Mouse (Mus musculus): ENCODE results near the gene Ggt6.

The Ggt6 gene

DNA sequence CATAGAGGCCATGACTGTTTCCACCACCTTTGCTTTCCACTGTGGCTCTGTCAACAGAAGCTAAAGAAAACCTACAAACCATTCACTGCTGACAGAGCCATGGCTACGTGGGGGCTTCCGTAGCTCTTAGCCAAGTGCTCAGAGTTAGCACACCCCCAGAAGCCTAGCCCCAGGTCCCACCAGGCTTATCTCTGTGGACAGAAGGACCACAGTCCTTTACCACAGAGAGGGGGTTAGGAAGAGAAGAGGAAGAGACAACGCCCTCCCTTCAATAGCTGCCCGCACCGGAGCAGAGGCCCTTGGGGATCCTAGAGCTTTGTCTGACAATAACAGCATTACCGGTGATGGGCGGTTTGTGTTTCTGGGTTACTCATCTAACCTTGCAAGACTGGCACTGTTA is 40.1 kb downstream of the Ggt6 start:
- DNase-seq (ENCODE audit: low spot score in 2 of 2) = no peak

DNA sequence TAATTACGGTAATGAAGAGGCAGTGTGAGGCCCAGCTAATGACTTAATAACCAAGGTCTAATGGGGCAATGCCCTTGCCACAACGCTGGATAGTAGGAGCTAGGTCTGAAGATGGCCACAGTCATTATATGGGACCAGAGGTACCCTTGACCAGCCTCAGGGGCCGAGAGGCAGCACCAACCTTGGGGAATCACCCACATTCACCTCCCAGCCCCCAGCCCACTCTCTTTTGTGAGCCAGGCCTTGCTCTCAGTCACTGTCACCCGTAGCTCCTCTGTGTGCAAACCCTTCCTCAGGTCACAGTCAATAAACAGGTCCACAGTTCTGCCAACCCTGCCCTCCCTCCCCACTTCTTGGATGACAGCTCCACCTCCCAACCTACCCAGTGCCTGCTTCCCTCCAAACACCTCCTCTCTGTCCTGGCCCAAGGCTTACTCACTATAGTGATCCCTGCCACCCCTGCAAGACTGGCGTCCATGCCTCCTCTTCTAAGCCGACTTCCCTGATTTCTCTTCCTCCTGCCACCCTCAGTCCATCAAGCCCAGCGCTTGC is 40.8 kb downstream of the Ggt6 start:
- DNase-seq (ENCODE audit: low spot score in 2 of 2) = no peak

DNA sequence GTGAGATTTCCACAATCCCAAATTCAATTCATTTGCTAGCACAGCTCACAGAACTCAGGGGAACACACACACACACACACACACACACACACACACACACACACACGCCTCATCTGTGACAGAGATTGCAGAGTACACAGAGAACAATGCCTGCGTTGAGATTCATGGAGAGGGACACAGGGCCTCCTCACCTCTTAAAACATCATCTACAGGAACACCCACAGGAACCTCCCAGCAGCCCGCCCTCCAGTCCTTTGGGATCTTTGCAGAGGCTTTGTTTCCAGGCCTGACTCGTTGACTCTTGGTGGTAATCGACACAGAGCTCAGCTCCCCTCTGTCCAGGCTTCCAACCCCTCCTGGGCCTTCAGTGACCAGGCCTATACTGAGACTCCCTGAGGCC is 41.9 kb downstream of the Ggt6 start:
- no peak for DNase-seq (ENCODE audit: low spot score in 2 of 2)

DNA sequence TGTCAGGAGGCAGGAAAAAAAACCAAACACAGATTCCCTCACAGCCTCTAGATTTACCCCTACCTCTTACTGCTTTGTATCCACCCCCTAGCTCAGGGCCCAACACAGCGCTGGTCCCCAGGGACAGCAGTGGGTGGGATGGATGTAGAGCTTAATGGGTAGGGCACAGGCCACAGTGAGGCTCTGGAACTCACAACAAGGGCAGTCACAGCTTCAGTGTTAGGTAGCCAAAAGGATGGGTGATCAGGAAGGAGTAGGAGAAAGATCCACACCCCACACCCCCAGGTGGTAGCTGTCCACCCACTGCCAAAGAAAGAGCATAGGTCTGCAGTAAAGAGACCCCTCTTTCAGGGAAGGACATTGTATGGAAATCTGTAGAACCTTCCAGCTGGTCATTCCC is 42.3 kb downstream of the Ggt6 start:
- DNase-seq (ENCODE audit: low spot score in 2 of 2) = no peak

DNA sequence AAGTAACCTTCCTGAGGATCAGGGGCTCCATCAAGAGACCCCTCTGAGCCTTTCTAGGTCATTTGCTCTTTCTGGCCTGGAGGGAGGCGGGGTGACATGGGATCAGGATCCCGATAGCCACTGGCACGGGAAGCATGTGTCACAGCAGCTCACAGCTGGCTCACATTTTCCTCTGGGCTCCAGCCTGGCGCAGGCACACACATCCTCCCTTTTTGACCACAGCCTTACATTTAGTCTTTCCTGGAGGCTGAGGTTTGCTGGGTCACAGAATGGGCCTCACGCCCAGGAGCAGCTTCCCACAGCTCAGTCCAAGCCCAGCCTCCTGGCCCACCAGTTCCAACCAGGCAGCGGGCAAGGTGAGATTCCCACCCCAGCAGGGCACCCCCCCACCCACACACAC is 42.9 kb downstream of the Ggt6 start:
- DNase-seq (ENCODE audit: low spot score in 2 of 2) = no peak

DNA sequence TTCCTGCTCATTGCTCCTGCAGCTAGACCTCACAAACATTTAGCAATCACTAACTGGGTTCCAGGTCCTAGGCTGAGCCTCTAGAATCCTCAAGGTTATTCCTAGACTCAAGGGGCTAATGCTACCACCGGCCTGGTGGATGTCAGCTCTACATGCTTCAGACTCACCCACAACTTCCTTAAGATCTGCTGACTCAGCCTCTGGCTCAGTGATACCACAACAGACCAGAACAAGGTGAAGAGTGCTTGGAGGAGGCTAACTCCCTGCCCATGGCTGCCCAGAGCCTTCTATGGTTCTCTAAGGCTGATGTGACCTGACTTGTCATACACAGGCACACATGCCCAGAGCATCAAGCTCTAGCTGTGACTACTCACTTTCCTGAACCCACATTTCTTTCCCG is 44.2 kb downstream of the Ggt6 start:
- DNase-seq (ENCODE audit: low spot score in 2 of 2) = no peak

DNA sequence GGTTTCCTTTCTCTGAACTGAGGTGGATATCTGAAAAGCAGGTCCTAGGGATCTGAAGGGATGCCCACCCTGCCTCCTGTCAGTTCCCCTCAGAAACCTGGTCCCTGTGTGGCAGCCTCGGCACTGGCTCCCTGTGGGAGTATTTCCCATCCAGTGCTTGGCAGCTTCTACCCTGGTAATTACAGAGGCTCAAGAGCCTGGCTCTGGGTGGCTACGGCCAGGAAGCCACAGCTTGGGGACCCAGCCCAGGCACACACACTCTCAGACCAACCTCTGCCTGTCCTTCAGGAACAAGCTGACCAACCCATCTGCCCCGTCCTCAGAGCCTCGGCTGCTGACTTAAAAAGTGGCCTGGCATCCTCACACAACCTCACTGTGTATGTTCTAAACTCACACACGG is 46.0 kb downstream of the Ggt6 start:
- DNase-seq (ENCODE audit: low spot score in 2 of 2) = no peak

DNA sequence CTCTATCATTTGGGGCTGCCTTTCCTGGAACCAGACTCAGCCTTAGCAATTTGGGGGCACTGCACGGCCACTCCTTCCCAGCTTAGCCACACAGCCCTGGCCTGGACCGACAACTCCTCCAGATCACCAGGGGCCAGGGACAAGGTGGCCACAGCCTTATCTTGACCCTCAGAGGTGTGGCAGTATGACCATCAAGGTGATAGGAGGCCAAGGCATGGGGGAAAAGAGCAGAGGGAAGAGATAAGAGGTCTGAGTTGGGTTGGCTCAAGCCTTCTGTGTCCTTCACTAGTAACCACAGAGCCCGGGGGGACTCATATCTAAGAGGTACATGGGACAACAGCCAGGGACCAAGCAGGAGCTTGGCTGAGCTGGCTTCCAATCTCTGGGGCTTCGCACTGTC is 46.6 kb downstream of the Ggt6 start:
- no peak for DNase-seq (ENCODE audit: low spot score in 2 of 2)

DNA sequence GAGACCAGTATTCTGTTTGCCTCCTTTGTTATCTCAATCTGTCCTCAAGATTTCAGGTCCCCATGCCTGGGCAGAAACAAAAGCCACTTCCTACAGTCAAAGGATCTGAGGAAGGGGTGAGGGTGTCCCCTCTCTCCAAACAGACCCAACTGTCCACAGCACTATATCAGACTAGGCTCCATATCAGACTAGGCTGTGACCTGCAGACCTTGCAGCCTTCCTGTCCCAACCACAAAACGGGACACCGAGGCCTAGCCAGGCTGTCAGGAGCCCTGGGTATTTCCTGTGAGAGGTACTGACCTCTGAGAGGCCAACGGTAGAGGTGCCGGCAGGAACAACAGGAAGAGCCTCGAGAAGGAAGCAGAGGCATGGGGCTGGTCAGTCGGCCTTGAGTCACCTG is 49.2 kb downstream of the Ggt6 start:
- DNase-seq (ENCODE audit: low spot score in 2 of 2) = no peak

DNA sequence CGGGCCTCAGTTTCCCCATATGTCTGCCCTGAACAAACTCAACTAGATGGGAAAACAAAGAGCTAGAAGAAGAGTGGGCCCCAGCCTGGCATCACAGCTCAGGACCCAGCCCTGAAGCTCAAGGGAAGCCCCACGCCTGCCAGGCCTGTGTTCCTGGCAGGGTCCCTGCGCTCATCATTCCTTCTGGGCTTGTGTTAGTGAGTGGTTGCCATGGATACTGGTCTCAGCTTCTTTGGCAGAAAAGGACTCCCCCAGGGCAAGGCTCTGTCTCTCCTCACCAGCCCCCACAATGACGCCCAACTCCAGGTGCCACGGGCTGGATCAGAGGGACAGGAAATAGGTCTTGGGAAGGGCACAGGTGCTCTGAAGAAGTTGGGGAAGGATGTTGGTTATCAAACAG is 49.8 kb downstream of the Ggt6 start:
- DNase-seq (ENCODE audit: low spot score in 2 of 2) = no peak

DNA sequence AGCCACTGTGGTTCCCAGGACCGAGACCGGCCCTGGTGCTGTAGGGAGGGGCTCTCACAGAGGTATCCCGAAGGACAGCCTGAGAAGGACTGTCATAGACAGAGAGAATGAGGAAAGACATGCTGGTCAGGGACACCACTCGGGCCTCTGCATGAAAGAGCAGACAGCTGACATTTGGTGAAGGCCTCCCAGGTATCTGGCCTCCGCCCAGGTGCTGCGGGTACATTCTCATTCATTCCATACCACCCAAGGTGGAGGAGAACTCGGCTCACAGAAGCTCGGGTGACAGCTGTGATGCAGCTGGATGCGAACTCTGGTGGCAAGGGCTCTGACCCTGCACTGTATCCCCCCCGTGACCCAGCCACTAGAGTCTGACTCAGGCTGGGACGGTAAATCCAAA is 50.6 kb downstream of the Ggt6 start:
- DNase-seq (ENCODE audit: low spot score in 2 of 2) = no peak

DNA sequence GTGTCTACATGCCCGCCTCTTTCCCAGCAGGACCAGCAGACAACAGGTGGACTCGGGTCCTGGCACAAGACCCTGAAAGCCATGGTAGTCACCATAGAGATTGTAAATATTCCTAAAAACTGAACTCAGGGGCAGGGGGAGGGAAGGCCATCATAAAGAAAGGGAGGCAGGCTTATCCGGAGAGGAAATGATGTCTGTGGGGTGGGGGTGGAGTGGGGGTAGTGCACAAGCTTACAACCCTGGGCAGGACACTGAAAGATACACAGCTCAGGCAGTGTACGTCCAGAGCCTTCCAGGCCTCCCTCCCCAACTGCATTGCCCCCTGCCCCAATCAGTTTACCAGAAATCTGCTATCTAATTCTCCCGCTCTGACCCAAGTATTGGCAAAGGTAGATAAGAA is 51.8 kb downstream of the Ggt6 start:
- DNase-seq (ENCODE audit: low spot score in 2 of 2) = no peak

DNA sequence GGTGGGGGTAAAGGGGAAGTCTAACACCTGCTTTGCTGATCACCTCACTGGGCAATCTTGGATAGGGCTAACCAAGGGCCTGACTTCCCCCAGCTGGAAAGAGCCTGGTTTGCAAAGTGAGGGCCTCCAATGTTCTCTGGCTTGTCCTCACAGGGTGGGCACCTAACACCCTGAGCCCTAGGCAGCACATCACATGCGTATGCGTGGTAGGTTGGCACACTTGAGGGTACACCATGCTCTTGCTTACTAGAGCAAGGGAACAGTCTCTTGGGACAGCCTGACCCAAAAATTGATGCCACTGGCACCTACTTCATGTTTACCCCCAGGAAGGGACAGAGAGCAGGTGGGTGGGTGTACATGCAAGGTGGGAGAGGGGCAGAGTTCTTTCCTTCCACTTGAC is 52.4 kb downstream of the Ggt6 start:
- DNase-seq (ENCODE audit: low spot score in 2 of 2) = no peak
